Mouse (Mus musculus) midbrain, embryonic 11.5 days (tissue): ENCODE measurements around the gene A930017K11Rik. TPM values are rescaled to one million over a fixed set of nuclear protein-coding genes. Genes with fewer than 3 reads are reported as not detected.

Experiments used
- ATAC-seq: fragments of 200-750 bp; cut with Nextera tagmentation; 2 replicates; pipeline ENCODE4 v1.8.0; 2017; ENCODE audit warnings: moderate TSS enrichment, moderate library complexity; ENCODE audit not compliant: low FRiP score
- DNase-seq: peaks from one replicate; pipeline ENCODE4 v3.0.0; 2015; ENCODE audit warnings: low spot score; ENCODE audit errors: missing footprints
- H3K27ac ChIP-seq: fragments of 300-500 bp; sonication (generic); 2 replicates; pipeline ENCODE4 v1.5.1; 2014; ENCODE audit warnings: low read depth, low read length
- H3K27me3 ChIP-seq: fragments of 300-500 bp; sonication (generic); 2 replicates; pipeline ENCODE4 v1.6.1; 2014; ENCODE audit warnings: mild to moderate bottlenecking, low read length, moderate library complexity, mixed read lengths; ENCODE audit not compliant: control insufficient read depth, insufficient read depth
- H3K36me3 ChIP-seq: fragments of 300-500 bp; sonication (generic); 2 replicates; pipeline ENCODE4 v1.6.1; 2014; ENCODE audit warnings: mild to moderate bottlenecking, low read length, moderate library complexity, mixed read lengths; ENCODE audit not compliant: control insufficient read depth, insufficient read depth
- H3K4me1 ChIP-seq: fragments of 300-500 bp; sonication (generic); 2 replicates; pipeline ENCODE4 v1.6.1; 2014; ENCODE audit warnings: low read length; ENCODE audit not compliant: control insufficient read depth, insufficient read depth
- H3K4me2 ChIP-seq: fragments of 300-500 bp; sonication (generic); 2 replicates; pipeline ENCODE4 v1.6.1; 2014; ENCODE audit warnings: mild to moderate bottlenecking, moderate library complexity
- H3K4me3 ChIP-seq: fragments of 300-500 bp; sonication (generic); 2 replicates; pipeline ENCODE4 v1.5.1; 2014; ENCODE audit warnings: low read depth, low read length
- H3K9ac ChIP-seq: fragments of 300-500 bp; sonication (generic); 2 replicates; pipeline ENCODE4 v1.6.1; 2014; ENCODE audit warnings: low read length
- H3K9me3 ChIP-seq: fragments of 300-500 bp; sonication (generic); 2 replicates; pipeline ENCODE4 v1.6.1; 2016; ENCODE audit warnings: low read length; ENCODE audit not compliant: control insufficient read depth
- WGBS: fragments of 180-500 bp; shearing (Covaris S2); extraction: QIAGEN DNeasy Blood & Tissue Kit; methylation state at CpG from one replicate; pipeline ENCODE4 v1.1.7; 2014; 5-methylcytosine and 5-hydroxymethylcytosine counted together
- polyA plus RNA-seq: library from polyadenylated mRNA; unstranded; fragments of >200 nt; fragmentation: Nextera tagmentation; extraction: Ambion mirVana; gene quantifications from 2 replicates; pipeline ENCODE4 v1.2.1, GENCODE M21; 2014

A930017K11Rik gene
- polyA plus RNA-seq, 1 experiment from 2014 or later, result not detected

DNA sequence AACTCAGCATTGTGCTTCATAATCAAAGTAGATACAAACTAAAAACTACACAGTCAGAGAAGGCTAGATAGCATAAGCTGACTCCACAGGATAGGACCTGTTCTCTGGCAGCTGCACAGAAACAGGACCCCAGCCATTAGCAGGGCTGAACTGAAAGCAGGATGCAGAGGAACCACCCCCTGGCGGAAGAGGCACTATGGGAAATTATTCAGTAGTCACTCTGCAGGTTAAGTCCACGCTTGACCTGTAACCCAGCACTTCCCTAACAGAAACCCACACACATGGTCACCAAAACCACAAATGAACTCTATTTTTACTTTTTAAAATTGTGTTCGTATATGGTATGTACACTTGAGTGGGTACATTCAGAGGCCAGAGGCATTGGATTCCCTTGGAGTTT, 49.3 kb downstream of the A930017K11Rik start:
- Histone ChIP-seq H3K27ac (no peak overlapping the region), H3K4me1 (no peaks in the 10 kb centered on the region), H3K4me3 (no peak overlapping the region), H3K27me3 (no peaks in the 10 kb centered on the region), H3K9me3 (no peaks in the 10 kb centered on the region), H3K4me2 (no peak overlapping the region), H3K36me3 (0 out of 2 replicates have a peak, but pooled peaks cover 3% of the 10 kb centered on the region), H3K9ac (no peak overlapping the region)
- DNase-seq, result no peak
- no peak for ATAC-seq
- 89% methylated on average over 3 of the region's 3 CpGs for WGBS

DNA sequence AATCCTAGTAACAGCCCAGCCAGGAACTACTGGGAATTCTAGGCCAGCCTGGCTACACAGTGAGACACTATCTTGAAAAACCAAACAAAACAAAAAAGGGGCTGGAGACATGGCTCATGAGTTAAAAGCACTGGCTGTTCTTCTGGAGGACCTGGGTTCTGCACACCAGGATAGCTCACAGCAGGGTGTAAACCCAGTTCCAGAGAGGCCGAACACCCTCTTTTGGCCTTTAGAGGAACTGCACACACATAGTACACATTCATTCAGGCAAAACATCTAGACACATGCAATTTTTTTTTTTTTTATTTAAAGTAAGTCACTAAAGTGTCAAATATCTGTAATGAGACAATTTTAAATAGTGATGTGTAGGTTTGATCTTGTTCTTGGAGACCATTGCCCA, 52.2 kb downstream of the A930017K11Rik start:
- Histone ChIP-seq H3K4me3 (no peak overlapping the region), H3K36me3 (0 out of 2 replicates have a peak, but pooled peaks cover 3% of the 10 kb centered on the region), H3K9me3 (no peaks in the 10 kb centered on the region), H3K27me3 (no peaks in the 10 kb centered on the region), H3K4me1 (no peaks in the 10 kb centered on the region; the same call in 1 of the 2 replicates), H3K9ac (no peak overlapping the region), H3K27ac (no peak overlapping the region), H3K4me2 (no peak overlapping the region)
- DNase-seq (no peak), ATAC-seq (no peak)
- 96% methylated on average over 1 of the region's 1 CpGs for WGBS

Other genes with a start within 250 kb of the A930017K11Rik start
- 0.77 and 1.3 TPM in 2 replicates for gene Gng13, start 235.4 kb downstream of the A930017K11Rik start, polyA plus RNA-seq
- gene Chtf18, start 225.1 kb downstream of the A930017K11Rik start, polyA plus RNA-seq, result 15.0 and 17.3 TPM in 2 replicates
- 16.0 and 19.8 TPM in 2 replicates for gene Rpusd1, start 224.9 kb downstream of the A930017K11Rik start, polyA plus RNA-seq
- not detected in 2 replicates for gene Mslnl, start 216.5 kb downstream of the A930017K11Rik start, polyA plus RNA-seq
- gene Msln, start 198.2 kb downstream of the A930017K11Rik start, polyA plus RNA-seq, result not detected in 2 replicates
- gene Narfl, start 178.8 kb downstream of the A930017K11Rik start, polyA plus RNA-seq, result 22.2 and 23.4 TPM in 2 replicates
- 76.4 and 77.1 TPM in 2 replicates for gene Haghl, start 166.9 kb downstream of the A930017K11Rik start, polyA plus RNA-seq
- gene Ccdc78, start 166.0 kb downstream of the A930017K11Rik start, polyA plus RNA-seq, result 0.11 and 0.34 TPM in 2 replicates
- gene Fam173a, start 159.7 kb downstream of the A930017K11Rik start, polyA plus RNA-seq, result 69.1 and 71.4 TPM in 2 replicates
- not detected in 2 replicates for gene AC134908.4, start 156.9 kb downstream of the A930017K11Rik start, polyA plus RNA-seq
- 21.3 and 32.1 TPM in 2 replicates for gene Metrn, start 155.4 kb downstream of the A930017K11Rik start, polyA plus RNA-seq
- 11.2 and 12.0 TPM in 2 replicates for gene Fbxl16, start 143.5 kb downstream of the A930017K11Rik start, polyA plus RNA-seq
- gene Wdr24, start 128.9 kb downstream of the A930017K11Rik start, polyA plus RNA-seq, result 23.7 and 27.4 TPM in 2 replicates
- gene Jmjd8, start 123.7 kb downstream of the A930017K11Rik start, polyA plus RNA-seq, result 50.3 and 54.1 TPM in 2 replicates
- 280 and 296 TPM in 2 replicates for gene Stub1, start 119.2 kb downstream of the A930017K11Rik start, polyA plus RNA-seq
- 2.3 and 3.2 TPM in 2 replicates for gene Rhbdl1, start 115.3 kb downstream of the A930017K11Rik start, polyA plus RNA-seq
- 0.63 and 1.2 TPM in 2 replicates for gene Gm20683, start 110.8 kb downstream of the A930017K11Rik start, polyA plus RNA-seq
- gene Rhot2, start 107.7 kb downstream of the A930017K11Rik start, polyA plus RNA-seq, result 7.0 and 8.7 TPM in 2 replicates
- gene Wdr90, start 91.1 kb downstream of the A930017K11Rik start, polyA plus RNA-seq, result 15.7 and 17.8 TPM in 2 replicates
- gene Mcrip2, start 83.8 kb downstream of the A930017K11Rik start, polyA plus RNA-seq, result 6.1 and 7.0 TPM in 2 replicates
- gene Mettl26, start 77.5 kb downstream of the A930017K11Rik start, polyA plus RNA-seq, result 57.1 and 60.1 TPM in 2 replicates
- 0.91 and 1.1 TPM in 2 replicates for gene Wfikkn1, start 71.7 kb downstream of the A930017K11Rik start, polyA plus RNA-seq
- 15.0 and 15.9 TPM in 2 replicates for gene Rab40c, start 32.8 kb downstream of the A930017K11Rik start, polyA plus RNA-seq
- gene Pigq, start 7.6 kb downstream of the A930017K11Rik start, polyA plus RNA-seq, result 47.2 and 50.9 TPM in 2 replicates
- 0.37 TPM in 1 of 2 replicates, not detected in the other for gene Nhlrc4, start 7.6 kb downstream of the A930017K11Rik start, polyA plus RNA-seq
- gene Capn15, start 33.2 kb upstream of the A930017K11Rik start, polyA plus RNA-seq, result 19.0 and 21.5 TPM in 2 replicates
- 18.1 and 18.2 TPM in 2 replicates for gene Rab11fip3, start 117.0 kb upstream of the A930017K11Rik start, polyA plus RNA-seq
- 17.0 and 18.1 TPM in 2 replicates for gene Decr2, start 137.8 kb upstream of the A930017K11Rik start, polyA plus RNA-seq
- 51.5 and 57.7 TPM in 2 replicates for gene Nme4, start 143.0 kb upstream of the A930017K11Rik start, polyA plus RNA-seq
- 1.1 and 1.3 TPM in 2 replicates for gene Tmem8, start 160.7 kb upstream of the A930017K11Rik start, polyA plus RNA-seq
- gene Mrpl28, start 170.9 kb upstream of the A930017K11Rik start, polyA plus RNA-seq, result 256 and 275 TPM in 2 replicates
- gene Axin1, start 186.1 kb upstream of the A930017K11Rik start, polyA plus RNA-seq, result 11.4 and 12.7 TPM in 2 replicates
- gene Pdia2, start 246.5 kb upstream of the A930017K11Rik start, polyA plus RNA-seq, result 0.18 and 0.30 TPM in 2 replicates